In genomic region chr2:156180824-156181590, GRCm38 (mm10) we compare ENCODE assay signal across 8 mouse cellular contexts. TPM values are rescaled to one million over a fixed set of nuclear protein-coding genes. Genes with fewer than 3 reads are reported as not detected.
A peak's percentile ranks its signal among the peaks of the same experiment; 100 is the strongest.
DNase-seq lines count a peak whose midpoint lies in the region; ATAC-seq lines count a peak whose summit lies in the region.

No protein-coding gene starts in this region.

- peak overlapping the region; percentile 95 for H3K27ac ChIP-seq in kidney, embryonic 15.5 days
- H3K27ac ChIP-seq in hindbrain, embryonic 12.5 days = peak overlapping the region; percentile 98
- peak overlapping the region; percentile 90 for H3K27ac ChIP-seq in midbrain, embryonic 13.5 days

- peaks cover 24% of the 10 kb centered on the region for H3K4me1 ChIP-seq in kidney, embryonic 15.5 days
- H3K4me1 ChIP-seq in hindbrain, embryonic 12.5 days = peaks cover 21% of the 10 kb centered on the region
- H3K4me1 ChIP-seq in midbrain, embryonic 13.5 days (replicated peaks) = peaks cover 35% of the 10 kb centered on the region

- H3K9me3 ChIP-seq in kidney, embryonic 15.5 days (replicated peaks) = no peaks in the 10 kb centered on the region
- no peaks in the 10 kb centered on the region for H3K9me3 ChIP-seq in hindbrain, embryonic 12.5 days (replicated peaks)
- no peaks in the 10 kb centered on the region for H3K9me3 ChIP-seq in midbrain, embryonic 13.5 days

- no peaks in the 10 kb centered on the region for H3K27me3 ChIP-seq in kidney, embryonic 15.5 days
- no peaks in the 10 kb centered on the region for H3K27me3 ChIP-seq in hindbrain, embryonic 12.5 days
- H3K27me3 ChIP-seq in midbrain, embryonic 13.5 days = no peaks in the 10 kb centered on the region

- peaks cover 20% of the 10 kb centered on the region for H3K36me3 ChIP-seq in kidney, embryonic 15.5 days
- H3K36me3 ChIP-seq in hindbrain, embryonic 12.5 days = peaks cover 14% of the 10 kb centered on the region
- H3K36me3 ChIP-seq in midbrain, embryonic 13.5 days = peaks cover 14% of the 10 kb centered on the region

- WGBS in kidney, embryonic 15.5 days = 13% methylated on average over 8 of the region's 8 CpGs
- WGBS in hindbrain, embryonic 12.5 days = 19% methylated on average over 8 of the region's 8 CpGs
- 15% methylated on average over 8 of the region's 8 CpGs for WGBS in midbrain, embryonic 13.5 days

- H3K9ac ChIP-seq in kidney, embryonic 15.5 days = peak overlapping the region; percentile 66
- peak overlapping the region; percentile 76 for H3K9ac ChIP-seq in hindbrain, embryonic 12.5 days
- H3K9ac ChIP-seq in midbrain, embryonic 13.5 days (replicated peaks) = peak overlapping the region; percentile 65

- DNase-seq in kidney, postnatal 25 days = no peak
- DNase-seq in brain, adult 2 months (ENCODE audit: low read depth, low spot score) = peak; percentile 55
- DNase-seq in adrenal gland, postnatal 25 days = no peak
- no peak for DNase-seq in layer of hippocampus, postnatal 14 days (ENCODE audit: low spot score in 2 of 2)
- DNase-seq in right cerebral cortex, postnatal 14 days = no peak

- peak overlapping the region; percentile 96 for H3K4me3 ChIP-seq in kidney, embryonic 15.5 days (replicated peaks)
- peak overlapping the region; percentile 83 for H3K4me3 ChIP-seq in hindbrain, embryonic 12.5 days
- H3K4me3 ChIP-seq in midbrain, embryonic 13.5 days (replicated peaks) = peak overlapping the region; percentile 99

- ATAC-seq in kidney, embryonic 15.5 days (replicated peaks; ENCODE audit: low FRiP score) = no peak
- ATAC-seq in hindbrain, embryonic 12.5 days (ENCODE audit: low FRiP score) = no peak
- no peak for ATAC-seq in midbrain, embryonic 13.5 days

- H3K4me2 ChIP-seq in kidney, embryonic 15.5 days = peak overlapping the region; percentile 60
- peak overlapping the region; percentile 61 for H3K4me2 ChIP-seq in hindbrain, embryonic 12.5 days (replicated peaks)
- H3K4me2 ChIP-seq in midbrain, embryonic 13.5 days (replicated peaks) = peak overlapping the region; percentile 58

RNA-seq across cellular contexts. Expression of gene Rbm39, which starts 1.0 kb away (rescaled TPM):
- polyA plus RNA-seq in kidney, embryonic 15.5 days (2015; fragmentation: Nextera tagmentation; extraction: Ambion mirVana) = 653 and 664 TPM in 2 replicates
- polyA plus RNA-seq in hindbrain, embryonic 12.5 days (2016; fragmentation: Nextera tagmentation; extraction: Ambion mirVana) = 659 and 670 TPM in 2 replicates
- 611 and 631 TPM in 2 replicates for polyA plus RNA-seq in midbrain, embryonic 13.5 days (2015; fragmentation: Nextera tagmentation; extraction: Ambion mirVana)
- 413 and 478 TPM in 2 replicates for total RNA-seq in adrenal gland, postnatal 25 days (2021)
- total RNA-seq in layer of hippocampus, postnatal 14 days (2021) = 100 to 1,000 TPM; 293 to 339 TPM

RNA-seq across cellular contexts. Expression of gene Phf20, which starts 15.3 kb away (rescaled TPM):
- polyA plus RNA-seq in kidney, embryonic 15.5 days (2015; fragmentation: Nextera tagmentation; extraction: Ambion mirVana) = 78.4 and 79.3 TPM in 2 replicates
- 95.7 and 97.2 TPM in 2 replicates for polyA plus RNA-seq in hindbrain, embryonic 12.5 days (2016; fragmentation: Nextera tagmentation; extraction: Ambion mirVana)
- 111 and 124 TPM in 2 replicates for polyA plus RNA-seq in midbrain, embryonic 13.5 days (2015; fragmentation: Nextera tagmentation; extraction: Ambion mirVana)
- 33.1 and 41.2 TPM in 2 replicates for total RNA-seq in adrenal gland, postnatal 25 days (2021)
- 10 to 100 TPM; 76.5 to 77.4 TPM for total RNA-seq in layer of hippocampus, postnatal 14 days (2021)

RNA-seq across cellular contexts. Expression of gene Nfs1, which starts 37.0 kb away (rescaled TPM):
- 47.7 and 50.2 TPM in 2 replicates for polyA plus RNA-seq in kidney, embryonic 15.5 days (2015; fragmentation: Nextera tagmentation; extraction: Ambion mirVana)
- polyA plus RNA-seq in hindbrain, embryonic 12.5 days (2016; fragmentation: Nextera tagmentation; extraction: Ambion mirVana) = 29.2 and 29.7 TPM in 2 replicates
- 29.5 and 29.8 TPM in 2 replicates for polyA plus RNA-seq in midbrain, embryonic 13.5 days (2015; fragmentation: Nextera tagmentation; extraction: Ambion mirVana)
- 93.5 and 99.3 TPM in 2 replicates for total RNA-seq in adrenal gland, postnatal 25 days (2021)
- 10 to 100 TPM; 42.0 to 44.1 TPM for total RNA-seq in layer of hippocampus, postnatal 14 days (2021)

RNA-seq across cellular contexts. Expression of gene Romo1, which starts 37.2 kb away (rescaled TPM):
- 406 and 428 TPM in 2 replicates for polyA plus RNA-seq in kidney, embryonic 15.5 days (2015; fragmentation: Nextera tagmentation; extraction: Ambion mirVana)
- polyA plus RNA-seq in hindbrain, embryonic 12.5 days (2016; fragmentation: Nextera tagmentation; extraction: Ambion mirVana) = 363 and 435 TPM in 2 replicates
- polyA plus RNA-seq in midbrain, embryonic 13.5 days (2015; fragmentation: Nextera tagmentation; extraction: Ambion mirVana) = 434 and 435 TPM in 2 replicates
- 259 and 329 TPM in 2 replicates for total RNA-seq in adrenal gland, postnatal 25 days (2021)
- total RNA-seq in layer of hippocampus, postnatal 14 days (2021) = 100 to 1,000 TPM; 210 to 215 TPM

RNA-seq across cellular contexts. Expression of gene Gm28036, which starts 54.1 kb away (rescaled TPM):
- 18.1 and 19.4 TPM in 2 replicates for polyA plus RNA-seq in kidney, embryonic 15.5 days (2015; fragmentation: Nextera tagmentation; extraction: Ambion mirVana)
- polyA plus RNA-seq in hindbrain, embryonic 12.5 days (2016; fragmentation: Nextera tagmentation; extraction: Ambion mirVana) = 20.9 and 34.5 TPM in 2 replicates
- 23.0 and 28.4 TPM in 2 replicates for polyA plus RNA-seq in midbrain, embryonic 13.5 days (2015; fragmentation: Nextera tagmentation; extraction: Ambion mirVana)
- total RNA-seq in adrenal gland, postnatal 25 days (2021) = 17.5 and 21.0 TPM in 2 replicates
- 10 to 100 TPM; 20.0 to 20.9 TPM for total RNA-seq in layer of hippocampus, postnatal 14 days (2021)
